Mouse (Mus musculus) thymus, adult 2 months (tissue): Measurements from ENCODE around the gene Rpusd1. TPM values are rescaled to one million over a fixed set of nuclear protein-coding genes. Genes with fewer than 3 reads are reported as not detected.
A peak's percentile ranks its signal among the peaks of the same experiment; 100 is the strongest.

Experiments
- DNase-seq: peaks from one replicate; pipeline ENCODE4 v3.0.0; 2021
- H3K27ac ChIP-seq: fragments of 200-500 bp; 2 replicates; pipeline ENCODE4 v1.5.1; 2012; ENCODE audit warnings: low read length, control low read depth; ENCODE audit not compliant: control insufficient read depth, insufficient read depth
- H3K27me3 ChIP-seq: fragments of 200-500 bp; 2 replicates; pipeline ENCODE4 v1.6.1; 2012; ENCODE audit warnings: mild to moderate bottlenecking, low read length, moderate library complexity, mixed read lengths; ENCODE audit not compliant: control insufficient read depth, insufficient read depth
- H3K36me3 ChIP-seq: fragments of 200-500 bp; 2 replicates; pipeline ENCODE4 v1.6.1; 2012; ENCODE audit warnings: mild to moderate bottlenecking, low read length, moderate library complexity; ENCODE audit not compliant: control insufficient read depth, insufficient read depth
- H3K4me1 ChIP-seq: fragments of 200-500 bp; replicated peaks from 2 replicates; pipeline ENCODE4 v1.6.1; 2012; ENCODE audit warnings: low read length; ENCODE audit not compliant: control insufficient read depth, insufficient read depth
- H3K4me3 ChIP-seq: fragments of 200-500 bp; 2 replicates; pipeline ENCODE4 v1.5.1; 2012; ENCODE audit warnings: mild to moderate bottlenecking, low read length, control low read depth, moderate library complexity; ENCODE audit not compliant: control insufficient read depth, insufficient read depth
- CTCF ChIP-seq: fragments of 200-500 bp; IDR thresholded peaks from 2 replicates; pipeline ENCODE4 v1.5.1; 2012; ENCODE audit warnings: mild to moderate bottlenecking, control low read depth, low read length, moderate library complexity, borderline replicate concordance; ENCODE audit not compliant: control insufficient read depth, poor library complexity, insufficient read depth; ENCODE audit errors: extremely low read depth
- POLR2A ChIP-seq: fragments of 200-500 bp; IDR thresholded peaks from 2 replicates; pipeline ENCODE4 v1.6.1; 2012; ENCODE audit warnings: mild to moderate bottlenecking, low read length, control low read depth, moderate library complexity; ENCODE audit not compliant: control insufficient read depth, poor library complexity, insufficient read depth; ENCODE audit errors: extremely low read depth
- WGBS: fragments of 180-500 bp; shearing (Covaris S2); methylation state at CpG from one replicate; pipeline ENCODE4 v1.1.7; 2018; 5-methylcytosine and 5-hydroxymethylcytosine counted together
- polyA plus RNA-seq: library from polyadenylated mRNA; depleted of rRNA; stranded (reverse); fragments of >200 nt; gene quantifications from 2 replicates; pipeline ENCODE4 v1.2.3, GENCODE M21; 2012; rRNA removed

Gene Rpusd1
- polyA plus RNA-seq, 1 experiment = 68.6 TPM

DNA sequence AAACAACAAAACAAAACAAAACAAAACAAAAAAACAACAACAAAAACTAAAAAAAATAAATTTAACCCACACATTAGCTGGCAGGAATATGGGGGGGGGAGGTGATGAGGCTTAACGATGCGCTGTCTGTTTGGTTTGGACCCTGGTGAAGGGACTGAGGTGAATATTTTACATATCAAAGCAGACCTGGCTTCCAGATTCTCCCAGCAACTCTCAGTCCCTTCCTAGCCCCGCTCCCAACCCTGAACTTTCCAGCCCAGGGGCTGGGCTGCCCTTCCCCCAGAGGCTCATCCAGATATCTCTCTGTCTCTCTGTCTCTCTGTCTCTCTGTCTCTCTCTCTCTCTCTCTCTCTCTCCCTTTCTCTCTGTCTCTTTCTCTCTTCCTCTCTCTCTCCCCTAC is 35.1 kb downstream of the Rpusd1 start:
- no peaks in the 10 kb centered on the region for H3K27me3 ChIP-seq
- H3K4me3 ChIP-seq = no peak overlapping the region
- no peak for TF ChIP-seq CTCF
- no peak overlapping the region for H3K27ac ChIP-seq
- H3K4me1 ChIP-seq = no peaks in the 10 kb centered on the region
- H3K36me3 ChIP-seq = no peaks in the 10 kb centered on the region
- WGBS = 53% methylated on average over 3 of the region's 3 CpGs
- DNase-seq = no peak

DNA sequence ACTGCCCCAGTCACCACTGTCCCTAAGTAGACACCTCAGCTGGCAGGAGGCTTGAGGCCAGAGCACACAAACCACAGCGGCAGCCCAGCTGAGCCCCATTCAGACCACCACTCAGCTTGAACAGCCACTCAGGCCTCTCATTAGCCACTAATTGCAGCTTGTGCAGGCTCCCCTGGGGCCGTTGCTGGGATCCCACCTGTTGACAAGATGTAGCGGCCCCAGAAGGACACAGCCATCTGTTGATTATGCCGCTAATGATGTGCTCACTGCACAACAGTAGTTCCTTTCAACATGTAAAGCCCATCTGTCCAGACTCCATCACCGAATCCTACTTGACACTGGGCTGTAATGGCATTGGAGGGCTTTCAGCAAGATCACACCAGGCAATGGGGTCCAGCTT is 38.4 kb downstream of the Rpusd1 start:
- H3K4me3 ChIP-seq = no peak overlapping the region
- 78% methylated on average over 5 of the region's 5 CpGs for WGBS
- no peaks in the 10 kb centered on the region for H3K36me3 ChIP-seq
- no peaks in the 10 kb centered on the region for H3K27me3 ChIP-seq
- no peak overlapping the region for H3K27ac ChIP-seq
- DNase-seq = no peak
- no peaks in the 10 kb centered on the region for H3K4me1 ChIP-seq
- TF ChIP-seq CTCF (no peak), POLR2A (no peak)

DNA sequence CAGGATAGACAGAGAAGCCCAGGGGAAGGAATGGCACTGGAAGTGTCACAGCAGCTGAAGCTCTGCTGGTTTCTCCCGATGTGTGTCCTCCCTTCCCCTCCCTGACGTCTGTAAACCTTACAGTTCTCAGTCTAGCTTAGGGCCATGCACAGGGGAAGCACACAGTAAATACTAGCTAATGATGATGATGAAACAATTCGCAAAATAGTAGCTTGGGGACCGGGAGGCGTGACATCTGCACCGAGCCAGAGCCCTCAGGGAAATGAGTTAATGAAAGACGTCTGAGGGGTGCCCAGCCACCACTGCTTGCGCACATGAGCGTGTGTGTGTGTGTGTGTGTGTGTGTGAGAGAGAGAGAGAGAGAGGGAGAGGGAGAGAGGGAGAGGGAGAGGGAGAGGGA is 41.9 kb downstream of the Rpusd1 start:
- TF ChIP-seq CTCF = no peak
- DNase-seq = no peak
- peaks cover 5% of the 10 kb centered on the region for H3K4me1 ChIP-seq
- H3K27ac ChIP-seq = no peak overlapping the region
- H3K27me3 ChIP-seq = no peaks in the 10 kb centered on the region
- no peaks in the 10 kb centered on the region for H3K36me3 ChIP-seq
- 56% methylated on average over 9 of the region's 9 CpGs for WGBS
- H3K4me3 ChIP-seq = no peak overlapping the region

DNA sequence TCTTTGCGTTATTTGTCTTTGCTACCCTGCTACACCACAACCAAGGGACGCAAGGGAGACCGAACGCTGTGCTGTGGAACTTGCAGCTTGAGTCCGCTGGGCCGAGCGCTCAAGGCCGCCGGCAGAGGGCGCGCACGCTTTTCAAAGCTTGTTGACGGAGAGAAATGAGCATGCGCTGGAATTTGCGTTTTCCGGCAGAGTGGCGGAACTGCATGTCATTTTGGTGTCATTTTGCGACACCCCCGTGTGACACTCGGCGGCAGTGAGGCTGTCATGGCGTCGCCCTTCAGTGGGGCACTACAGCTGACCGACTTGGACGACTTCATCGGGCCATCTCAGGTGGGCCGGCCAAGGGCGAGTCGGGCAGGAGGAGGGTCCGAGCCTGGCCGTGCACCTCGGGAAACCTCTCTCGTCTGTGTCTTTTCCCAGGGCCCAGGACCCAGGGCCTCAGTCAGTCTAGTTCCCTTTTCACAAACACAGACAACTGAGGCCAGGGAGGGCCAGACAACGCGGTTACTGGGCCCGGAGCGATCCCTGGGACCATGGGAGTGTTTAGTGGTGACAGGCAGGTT is 46.2 kb downstream of the Rpusd1 start, which contains the start of gene Narfl:
Gene Narfl, plus strand, starts transcription at position 228 of the 572 bp plus-strand sequence.
- peak; percentile 97 for DNase-seq
- TF ChIP-seq CTCF (peak; percentile 98), POLR2A (peak; percentile 60; the same call in 1 of the 2 replicates)
- Histone ChIP-seq H3K4me1 (peaks cover 8% of the 10 kb centered on the region), H3K27me3 (no peaks in the 10 kb centered on the region), H3K27ac (no peak within 1 kb of the TSS), H3K4me3 (peak within 1 kb of the TSS; percentile 82), H3K36me3 (no peaks in the 10 kb centered on the region)
- WGBS = under 1% methylated on average over 37 of the region's 37 CpGs

DNA sequence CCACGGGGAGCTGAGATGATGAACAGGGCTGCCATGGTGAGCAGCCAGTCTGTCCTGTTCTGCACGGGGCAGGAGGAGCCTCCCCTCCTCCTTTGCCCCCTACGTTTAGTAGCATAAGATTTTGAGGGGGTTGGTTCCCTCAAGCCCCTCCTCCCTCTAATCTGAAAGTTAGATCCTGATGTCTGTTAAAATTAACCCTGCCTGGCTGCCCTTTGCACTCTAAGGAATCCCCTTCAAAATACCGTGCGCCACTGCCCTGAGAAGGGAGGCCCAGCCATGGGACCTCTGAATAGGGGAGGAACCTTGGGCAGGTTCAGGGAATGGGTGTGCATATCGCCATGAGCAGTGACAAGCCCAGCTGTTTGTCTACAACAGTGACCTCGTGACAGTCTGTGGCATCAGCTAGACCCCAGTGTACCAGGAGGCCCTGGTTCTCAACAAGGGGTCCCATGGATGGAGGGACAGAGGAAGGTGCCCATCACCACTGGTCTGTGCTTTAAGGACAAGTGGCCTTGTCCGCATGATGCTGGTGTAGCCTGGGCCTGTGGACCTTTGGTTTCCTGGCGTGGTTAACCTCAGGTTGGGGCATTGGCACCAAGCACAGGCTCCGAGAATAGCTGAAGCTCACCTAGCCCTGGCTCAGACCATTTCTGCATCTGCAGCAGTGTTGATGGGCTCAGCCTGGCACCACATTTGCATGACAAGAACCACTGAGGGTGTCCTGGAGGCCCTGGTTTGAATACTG is 48.0 kb downstream of the Rpusd1 start:
- no peaks in the 10 kb centered on the region for H3K36me3 ChIP-seq
- TF ChIP-seq CTCF (no peak), POLR2A (no peak)
- WGBS = 79% methylated on average over 10 of the region's 10 CpGs
- peaks cover 8% of the 10 kb centered on the region for H3K4me1 ChIP-seq
- no peak for DNase-seq
- H3K4me3 ChIP-seq = no peak overlapping the region
- H3K27me3 ChIP-seq = no peaks in the 10 kb centered on the region
- no peak overlapping the region for H3K27ac ChIP-seq

DNA sequence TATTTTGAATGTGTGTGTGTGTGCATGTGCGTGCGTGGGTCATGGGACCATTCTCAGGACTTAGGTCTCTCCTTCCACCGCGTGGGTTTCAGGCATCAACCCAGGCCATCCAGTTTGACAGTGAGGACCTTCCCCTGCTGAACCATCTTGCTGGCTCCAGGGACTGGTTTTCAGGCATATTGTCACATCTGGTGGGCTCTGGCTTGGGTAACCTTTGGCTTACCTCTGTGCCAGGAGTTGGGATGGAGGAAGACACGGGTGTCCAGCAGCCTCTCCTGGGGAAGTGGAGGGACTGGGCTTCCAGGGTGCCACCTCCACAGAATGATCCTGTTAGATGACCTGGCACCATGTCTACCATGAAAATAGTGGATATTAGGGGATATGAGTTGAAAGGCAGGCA is 50.5 kb downstream of the Rpusd1 start:
- H3K4me3 ChIP-seq = no peak overlapping the region
- no peak for TF ChIP-seq POLR2A
- no peak for TF ChIP-seq CTCF
- no peak overlapping the region for H3K27ac ChIP-seq
- WGBS = 96% methylated on average over 5 of the region's 5 CpGs
- no peak for DNase-seq
- H3K27me3 ChIP-seq = no peaks in the 10 kb centered on the region
- peaks cover 8% of the 10 kb centered on the region for H3K4me1 ChIP-seq
- no peaks in the 10 kb centered on the region; the same call in 1 of the 2 replicates for H3K36me3 ChIP-seq

Other genes with a start within 250 kb of the Rpusd1 start
- gene Sstr5, start 230.4 kb upstream of the Rpusd1 start, polyA plus RNA-seq = not detected in 2 replicates
- gene Sox8, start 157.0 kb upstream of the Rpusd1 start, polyA plus RNA-seq = 0.94 and 1.0 TPM in 2 replicates
- gene Lmf1, start 148.6 kb upstream of the Rpusd1 start, polyA plus RNA-seq = 25.2 and 25.8 TPM in 2 replicates
- gene Gng13, start 10.5 kb upstream of the Rpusd1 start, polyA plus RNA-seq = 0.54 and 1.2 TPM in 2 replicates
- gene Chtf18, start 251 bp upstream of the Rpusd1 start, polyA plus RNA-seq = 36.7 and 49.5 TPM in 2 replicates
- gene Mslnl, start 8.4 kb downstream of the Rpusd1 start, polyA plus RNA-seq = 0.68 and 0.69 TPM in 2 replicates
- gene Msln, start 26.7 kb downstream of the Rpusd1 start, polyA plus RNA-seq = 16.4 and 23.6 TPM in 2 replicates
- 29.1 and 33.5 TPM in 2 replicates for gene Narfl, start 46.1 kb downstream of the Rpusd1 start, polyA plus RNA-seq
- gene Haghl, start 58.0 kb downstream of the Rpusd1 start, polyA plus RNA-seq = 73.9 and 80.3 TPM in 2 replicates
- gene Ccdc78, start 58.9 kb downstream of the Rpusd1 start, polyA plus RNA-seq = 0.27 and 0.48 TPM in 2 replicates
- gene Fam173a, start 65.2 kb downstream of the Rpusd1 start, polyA plus RNA-seq = 141 and 162 TPM in 2 replicates
- 1.1 TPM in 1 of 2 replicates, not detected in the other for gene AC134908.4, start 68.0 kb downstream of the Rpusd1 start, polyA plus RNA-seq
- 171 and 243 TPM in 2 replicates for gene Metrn, start 69.5 kb downstream of the Rpusd1 start, polyA plus RNA-seq
- 0.59 and 0.61 TPM in 2 replicates for gene Fbxl16, start 81.4 kb downstream of the Rpusd1 start, polyA plus RNA-seq
- gene Wdr24, start 96.0 kb downstream of the Rpusd1 start, polyA plus RNA-seq = 86.3 and 89.1 TPM in 2 replicates
- 78.1 and 83.2 TPM in 2 replicates for gene Jmjd8, start 101.2 kb downstream of the Rpusd1 start, polyA plus RNA-seq
- 162 and 190 TPM in 2 replicates for gene Stub1, start 105.7 kb downstream of the Rpusd1 start, polyA plus RNA-seq
- gene Rhbdl1, start 109.6 kb downstream of the Rpusd1 start, polyA plus RNA-seq = 20.6 and 29.2 TPM in 2 replicates
- 125 and 126 TPM in 2 replicates for gene Gm20683, start 114.1 kb downstream of the Rpusd1 start, polyA plus RNA-seq
- gene Rhot2, start 117.2 kb downstream of the Rpusd1 start, polyA plus RNA-seq = 192 and 206 TPM in 2 replicates
- gene Wdr90, start 133.8 kb downstream of the Rpusd1 start, polyA plus RNA-seq = 107 and 133 TPM in 2 replicates
- 52.1 and 54.6 TPM in 2 replicates for gene Mcrip2, start 141.1 kb downstream of the Rpusd1 start, polyA plus RNA-seq
- 77.3 and 82.3 TPM in 2 replicates for gene Mettl26, start 147.4 kb downstream of the Rpusd1 start, polyA plus RNA-seq
- gene Wfikkn1, start 153.2 kb downstream of the Rpusd1 start, polyA plus RNA-seq = 2.9 and 3.7 TPM in 2 replicates
- gene Rab40c, start 192.1 kb downstream of the Rpusd1 start, polyA plus RNA-seq = 43.5 and 57.6 TPM in 2 replicates
- gene Pigq, start 217.3 kb downstream of the Rpusd1 start, polyA plus RNA-seq = 133 and 134 TPM in 2 replicates
- 0.51 and 0.62 TPM in 2 replicates for gene Nhlrc4, start 217.3 kb downstream of the Rpusd1 start, polyA plus RNA-seq
- 0.06 and 0.19 TPM in 2 replicates for gene A930017K11Rik, start 224.9 kb downstream of the Rpusd1 start, polyA plus RNA-seq